Mouse (Mus musculus) neural tube, embryonic 14.5 days (tissue): ENCODE measurements around the gene C2cd4b. TPM values are rescaled to one million over a fixed set of nuclear protein-coding genes. Genes with fewer than 3 reads are reported as not detected.

Source experiments
- ATAC-seq: fragments of 200-750 bp; cut with Nextera tagmentation; 2 replicates; pipeline ENCODE4 v1.8.0; 2017; ENCODE audit warnings: low read depth, mild to moderate bottlenecking, moderate TSS enrichment, moderate library complexity
- H3K27ac ChIP-seq: fragments of 300-500 bp; sonication (generic); 2 replicates; pipeline ENCODE4 v1.5.1; 2014; ENCODE audit warnings: low read depth, mild to moderate bottlenecking, control low read depth, low read length, moderate library complexity, mixed read lengths
- H3K27me3 ChIP-seq: fragments of 300-500 bp; sonication (generic); 2 replicates; pipeline ENCODE4 v1.6.1; 2014; ENCODE audit warnings: low read length; ENCODE audit not compliant: control insufficient read depth, insufficient read depth
- H3K36me3 ChIP-seq: fragments of 300-500 bp; sonication (generic); 2 replicates; pipeline ENCODE4 v1.6.1; 2014; ENCODE audit warnings: low read length, mixed read lengths; ENCODE audit not compliant: control insufficient read depth, insufficient read depth
- H3K4me1 ChIP-seq: fragments of 300-500 bp; sonication (generic); 2 replicates; pipeline ENCODE4 v1.6.1; 2014; ENCODE audit warnings: low read length; ENCODE audit not compliant: control insufficient read depth, insufficient read depth
- H3K4me2 ChIP-seq: fragments of 300-500 bp; sonication (generic); 2 replicates; pipeline ENCODE4 v1.6.1; 2014; ENCODE audit warnings: mild to moderate bottlenecking, low read depth, low read length, control low read depth
- H3K4me3 ChIP-seq: fragments of 300-500 bp; sonication (generic); 2 replicates; pipeline ENCODE4 v1.5.1; 2014; ENCODE audit warnings: low read depth, low read length, control low read depth, mixed read lengths
- H3K9ac ChIP-seq: fragments of 300-500 bp; sonication (generic); replicated peaks from 2 replicates; pipeline ENCODE4 v1.6.1; 2014; ENCODE audit warnings: low read depth, mild to moderate bottlenecking, control low read depth, low read length, mixed read lengths
- H3K9me3 ChIP-seq: fragments of 300-500 bp; sonication (generic); 2 replicates; pipeline ENCODE4 v1.6.1; 2016; ENCODE audit warnings: low read length; ENCODE audit not compliant: control insufficient read depth
- WGBS: fragments of 180-500 bp; shearing (Covaris S2); extraction: QIAGEN DNeasy Blood & Tissue Kit; methylation state at CpG from one replicate; pipeline ENCODE4 v1.1.7; 2014; 5-methylcytosine and 5-hydroxymethylcytosine counted together
- polyA plus RNA-seq: library from polyadenylated mRNA; unstranded; fragments of >200 nt; fragmentation: Nextera tagmentation; extraction: Ambion mirVana; gene quantifications from 2 replicates; pipeline ENCODE4 v1.2.1, GENCODE M21; 2014

The C2cd4b gene
- polyA plus RNA-seq, 1 experiment from 2014 or later = 1.9 TPM

DNA sequence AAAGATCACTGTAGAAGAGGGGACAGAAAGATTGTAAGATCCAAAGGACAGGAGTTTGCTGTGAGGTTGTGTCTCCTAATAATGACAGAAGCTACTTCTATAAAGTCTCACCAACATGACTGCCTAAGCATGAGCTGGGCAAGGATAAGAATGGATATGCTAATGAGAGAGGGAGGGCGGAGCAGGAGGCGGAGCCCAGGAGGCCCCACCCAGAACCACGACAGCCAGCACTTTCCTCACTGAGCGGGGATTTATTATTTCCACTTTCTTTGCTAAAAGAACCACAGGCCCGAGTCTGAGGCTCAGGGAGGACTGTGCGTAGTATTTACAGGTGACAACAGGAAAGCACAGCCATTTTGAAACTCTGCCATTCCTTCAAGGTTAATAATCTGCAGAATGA is 28.4 kb downstream of the C2cd4b start:
- Histone ChIP-seq H3K9me3 (no peaks in the 10 kb centered on the region; the same call in 1 of the 2 replicates), H3K9ac (no peak overlapping the region), H3K27me3 (no peaks in the 10 kb centered on the region), H3K27ac (no peak overlapping the region), H3K36me3 (no peaks in the 10 kb centered on the region), H3K4me3 (no peak overlapping the region), H3K4me2 (no peak overlapping the region), H3K4me1 (no peaks in the 10 kb centered on the region)
- ATAC-seq = no peak
- 61% methylated on average over 6 of the region's 6 CpGs for WGBS

- no peak overlapping the region for H3K4me3 ChIP-seq
- H3K9ac ChIP-seq = no peak overlapping the region
- no peak overlapping the region for H3K27ac ChIP-seq
- no peak for ATAC-seq
- H3K27me3 ChIP-seq = no peaks in the 10 kb centered on the region
- H3K36me3 ChIP-seq = no peaks in the 10 kb centered on the region
- 63% methylated on average over 5 of the region's 5 CpGs for WGBS
- H3K4me1 ChIP-seq = peaks cover 19% of the 10 kb centered on the region; the same call in 1 of the 2 replicates
- no peak overlapping the region for H3K4me2 ChIP-seq
- H3K9me3 ChIP-seq = no peaks in the 10 kb centered on the region
These were observed 33.2 kb downstream of the C2cd4b start for GRCm38 (mm10) chr9:67792405-67792804.

GRCm38 (mm10) chr9:67793501-67793900 is 34.3 kb downstream of the C2cd4b start:
- H3K4me3 ChIP-seq = no peak overlapping the region
- H3K27me3 ChIP-seq = no peaks in the 10 kb centered on the region
- ATAC-seq = no peak
- H3K9ac ChIP-seq = no peak overlapping the region
- H3K4me2 ChIP-seq = no peak overlapping the region
- no peaks in the 10 kb centered on the region for H3K36me3 ChIP-seq
- no peak overlapping the region for H3K27ac ChIP-seq
- WGBS = 81% methylated on average over 6 of the region's 6 CpGs
- H3K9me3 ChIP-seq = no peaks in the 10 kb centered on the region
- H3K4me1 ChIP-seq = peaks cover 19% of the 10 kb centered on the region; the same call in 1 of the 2 replicates

- Histone ChIP-seq H3K9ac (no peak overlapping the region), H3K4me1 (peaks cover 19% of the 10 kb centered on the region; the same call in 1 of the 2 replicates), H3K36me3 (no peaks in the 10 kb centered on the region), H3K4me2 (no peak overlapping the region), H3K27me3 (no peaks in the 10 kb centered on the region), H3K27ac (no peak overlapping the region), H3K9me3 (no peaks in the 10 kb centered on the region), H3K4me3 (no peak overlapping the region)
- ATAC-seq = no peak
- 71% methylated on average over 1 of the region's 1 CpGs for WGBS
These were observed 35.0 kb downstream of the C2cd4b start for GRCm38 (mm10) chr9:67794216-67794615.

DNA sequence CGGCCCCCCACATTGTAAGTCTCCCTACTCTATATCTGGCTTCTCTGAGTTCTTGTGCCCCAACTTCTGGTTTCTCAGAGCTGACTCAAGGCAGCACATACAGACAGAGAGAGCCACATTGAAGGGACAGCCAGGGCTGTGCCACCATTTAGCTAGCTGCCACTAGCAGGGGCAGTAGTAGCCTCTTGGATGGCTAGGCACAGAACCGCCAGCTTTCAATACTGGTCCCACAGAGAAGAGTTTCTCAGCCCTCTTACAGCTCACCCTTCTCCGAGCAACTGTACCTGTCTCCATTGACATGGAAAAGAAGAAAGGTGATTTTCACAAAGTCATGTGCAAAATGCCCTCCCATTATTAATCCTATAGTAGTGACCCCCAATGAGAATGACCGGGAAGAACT is 35.4 kb downstream of the C2cd4b start:
- Histone ChIP-seq H3K27me3 (no peaks in the 10 kb centered on the region), H3K9ac (no peak overlapping the region), H3K4me2 (no peak overlapping the region; the same call in 1 of the 2 replicates), H3K4me1 (peaks cover 19% of the 10 kb centered on the region; the same call in 1 of the 2 replicates), H3K27ac (peak overlapping the region; percentile 49; the same call in 1 of the 2 replicates), H3K4me3 (no peak overlapping the region), H3K36me3 (no peaks in the 10 kb centered on the region), H3K9me3 (no peaks in the 10 kb centered on the region)
- WGBS = 76% methylated on average over 4 of the region's 4 CpGs
- ATAC-seq = no peak

- H3K4me2 ChIP-seq = peak overlapping the region; percentile 29
- H3K4me3 ChIP-seq = no peak overlapping the region
- H3K4me1 ChIP-seq = peaks cover 19% of the 10 kb centered on the region; the same call in 1 of the 2 replicates
- 14% methylated on average over 14 of the region's 14 CpGs for WGBS
- no peaks in the 10 kb centered on the region for H3K9me3 ChIP-seq
- ATAC-seq = peak; percentile 75; the same call in 1 of the 2 replicates
- H3K36me3 ChIP-seq = no peaks in the 10 kb centered on the region
- H3K9ac ChIP-seq = no peak overlapping the region
- H3K27me3 ChIP-seq = no peaks in the 10 kb centered on the region
- H3K27ac ChIP-seq = peak overlapping the region; percentile 49
These were observed 36.0 kb downstream of the C2cd4b start for GRCm38 (mm10) chr9:67795205-67795675.

DNA sequence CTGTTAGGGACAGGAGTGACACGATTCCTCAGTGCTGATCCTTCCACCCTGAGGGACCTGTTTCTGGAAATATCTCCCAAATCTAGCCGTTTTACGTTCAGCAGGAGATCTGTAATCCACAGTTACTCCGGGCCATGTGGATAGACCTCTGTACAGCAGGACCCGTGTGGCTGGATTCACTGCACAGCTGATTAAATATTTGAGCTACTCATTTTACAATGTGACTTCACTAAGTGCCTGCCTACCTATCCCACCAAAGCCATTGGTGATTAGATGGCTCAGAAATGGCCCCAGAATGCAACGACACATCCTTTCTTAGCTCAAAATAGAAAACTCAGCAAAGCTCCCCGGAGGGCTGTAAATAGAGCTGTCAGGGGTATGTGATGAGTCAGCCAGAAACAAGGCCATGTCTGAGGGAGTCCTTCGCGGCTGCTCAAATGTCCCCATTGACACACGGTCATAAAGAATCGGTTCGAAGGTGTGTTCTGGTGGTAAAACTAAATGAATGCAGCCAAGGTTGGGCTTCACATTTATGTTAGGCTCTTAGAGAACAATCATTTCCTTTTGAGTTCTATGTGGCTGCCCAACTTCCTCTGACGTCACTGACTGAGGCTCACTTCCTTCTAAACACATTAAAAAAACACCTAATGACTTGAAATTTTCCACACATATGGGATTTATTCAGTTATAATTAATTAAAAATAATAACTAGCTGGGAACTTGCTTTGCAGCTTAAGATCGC is 40.0 kb downstream of the C2cd4b start:
- no peak for ATAC-seq
- H3K9me3 ChIP-seq = no peaks in the 10 kb centered on the region
- WGBS = 32% methylated on average over 14 of the region's 14 CpGs
- no peak overlapping the region for H3K4me2 ChIP-seq
- no peak overlapping the region for H3K27ac ChIP-seq
- no peak overlapping the region for H3K9ac ChIP-seq
- no peak overlapping the region for H3K4me3 ChIP-seq
- peaks cover 18% of the 10 kb centered on the region; the same call in 1 of the 2 replicates for H3K4me1 ChIP-seq
- H3K27me3 ChIP-seq = no peaks in the 10 kb centered on the region
- H3K36me3 ChIP-seq = no peaks in the 10 kb centered on the region

DNA sequence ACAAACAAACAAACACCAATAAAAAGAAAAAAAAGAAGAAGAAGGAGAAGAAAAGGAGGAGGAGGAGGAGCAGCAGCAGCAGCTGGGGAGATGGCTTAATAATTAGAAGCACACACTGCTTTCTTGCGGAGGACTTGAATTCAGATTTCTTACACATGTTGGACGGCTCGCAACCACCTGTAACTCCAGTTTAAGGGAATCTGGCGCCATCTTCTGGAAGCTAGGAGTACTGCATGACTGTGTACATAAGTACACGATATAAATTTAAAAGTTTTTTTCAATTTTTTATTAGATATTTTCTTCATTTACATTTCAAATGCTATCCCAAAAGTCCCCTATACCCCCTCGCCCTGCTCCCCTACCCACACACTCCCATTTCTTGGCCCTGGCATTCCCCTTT is 43.0 kb downstream of the C2cd4b start:
- no peak for ATAC-seq

GRCm38 (mm10) chr9:67807000-67807399 is 47.8 kb downstream of the C2cd4b start:
- Histone ChIP-seq H3K9me3 (no peaks in the 10 kb centered on the region), H3K4me3 (no peak overlapping the region), H3K27me3 (no peaks in the 10 kb centered on the region), H3K4me1 (no peaks in the 10 kb centered on the region), H3K36me3 (no peaks in the 10 kb centered on the region), H3K4me2 (no peak overlapping the region), H3K9ac (no peak overlapping the region), H3K27ac (no peak overlapping the region)
- 69% methylated on average over 5 of the region's 5 CpGs for whole genome bisulfite sequencing
- ATAC-seq = no peak

More for the DNA sequence above, 43.0 kb downstream of the C2cd4b start:
- Histone ChIP-seq H3K4me3 (no peak overlapping the region), H3K36me3 (no peaks in the 10 kb centered on the region), H3K9ac (no peak overlapping the region), H3K27me3 (no peaks in the 10 kb centered on the region), H3K4me2 (no peak overlapping the region), H3K27ac (no peak overlapping the region), H3K4me1 (no peaks in the 10 kb centered on the region), H3K9me3 (no peaks in the 10 kb centered on the region)
- WGBS = 34% methylated on average over 6 of the region's 6 CpGs
